ENCODE assay signal across 12 mouse cellular contexts in the genomic region with DNA sequence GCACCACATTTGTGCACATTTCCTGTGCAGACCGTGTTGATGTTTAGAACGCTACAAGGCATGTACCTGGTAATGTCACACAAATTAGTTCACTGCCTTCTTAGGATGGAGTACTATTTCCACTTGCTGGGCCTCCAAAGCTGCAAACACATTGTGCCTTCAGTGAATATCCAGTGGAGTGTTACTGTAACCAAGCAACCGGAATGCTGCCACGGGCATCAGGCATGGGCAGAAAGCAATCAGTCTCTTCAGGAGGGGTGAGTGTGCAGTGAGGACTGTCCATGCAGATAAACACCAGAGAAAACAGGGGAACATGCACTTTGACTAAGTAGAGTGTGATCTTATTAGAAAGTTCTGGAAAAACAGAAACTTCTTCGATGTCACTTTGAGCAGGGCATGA.
DNase-seq lines count a peak whose midpoint lies in the region; ATAC-seq and TF ChIP-seq lines count a peak whose summit lies in the region.
"Had no signal": no experiment of that assay in that cellular context is flagged by ENCODE, and none has a peak within 500 bp of the region (broad histone marks: within the 10 kb centered on the region; RNA-seq: fewer than 3 reads in every experiment).

No protein-coding gene starts in this region.

- H3K4me3 ChIP-seq in embryonic facial prominence, embryonic 14.5 days (ENCODE audit: low read depth, low read length), result no peak overlapping the region
- H3K4me3 ChIP-seq in midbrain, embryonic 14.5 days (replicated peaks; ENCODE audit: low read depth, low read length), result no peak overlapping the region
- no peak overlapping the region for H3K4me3 ChIP-seq in intestine, postnatal 0 days (ENCODE audit: low read depth, low read length)
- no peak overlapping the region for H3K4me3 ChIP-seq in stomach, postnatal 0 days (ENCODE audit: low read depth, low read length)
- H3K4me3 ChIP-seq: erythroblast, embryonic 14.5 days; heart, embryonic 13.5 days had no signal

- no peak for TF ChIP-seq EP300 in stomach, postnatal 0 days (optimal IDR thresholded peaks at IDR 0.05)

- 60% methylated on average over 5 of the region's 5 CpGs for WGBS in embryonic facial prominence, embryonic 14.5 days
- 22% methylated on average over 5 of the region's 5 CpGs for whole genome bisulfite sequencing in midbrain, embryonic 14.5 days
- 69% methylated on average over 5 of the region's 5 CpGs for WGBS in intestine, postnatal 0 days
- WGBS in stomach, postnatal 0 days, result 68% methylated on average over 5 of the region's 5 CpGs

- no peaks in the 10 kb centered on the region for H3K36me3 ChIP-seq in embryonic facial prominence, embryonic 14.5 days (ENCODE audit: control insufficient read depth, insufficient read depth, low read length)
- no peaks in the 10 kb centered on the region for H3K36me3 ChIP-seq in midbrain, embryonic 14.5 days (ENCODE audit: control insufficient read depth, insufficient read depth, low read length)
- H3K36me3 ChIP-seq in intestine, postnatal 0 days (ENCODE audit: control insufficient read depth, insufficient read depth), result no peaks in the 10 kb centered on the region
- H3K36me3 ChIP-seq in stomach, postnatal 0 days (ENCODE audit: control insufficient read depth, insufficient read depth, low read length), result no peaks in the 10 kb centered on the region
- H3K36me3 ChIP-seq: heart, embryonic 13.5 days had no signal

- no peaks in the 10 kb centered on the region for H3K27me3 ChIP-seq in embryonic facial prominence, embryonic 14.5 days (replicated peaks; ENCODE audit: control insufficient read depth, insufficient read depth, low read length)
- no peaks in the 10 kb centered on the region for H3K27me3 ChIP-seq in midbrain, embryonic 14.5 days (ENCODE audit: control insufficient read depth, insufficient read depth, low read length)
- H3K27me3 ChIP-seq in intestine, postnatal 0 days (replicated peaks; ENCODE audit: control insufficient read depth, insufficient read depth, low read length), result no peaks in the 10 kb centered on the region
- no peaks in the 10 kb centered on the region for H3K27me3 ChIP-seq in stomach, postnatal 0 days (ENCODE audit: control insufficient read depth, insufficient read depth, low read length)
- H3K27me3 ChIP-seq: heart, embryonic 13.5 days had no signal

- no peak overlapping the region for H3K4me2 ChIP-seq in embryonic facial prominence, embryonic 14.5 days (ENCODE audit: low read depth, low read length)
- H3K4me2 ChIP-seq in midbrain, embryonic 14.5 days (ENCODE audit: low read length), result no peak overlapping the region
- H3K4me2 ChIP-seq in intestine, postnatal 0 days (replicated peaks; ENCODE audit: low read depth), result no peak overlapping the region
- no peak overlapping the region for H3K4me2 ChIP-seq in stomach, postnatal 0 days (replicated peaks; ENCODE audit: low read depth)
- H3K4me2 ChIP-seq: heart, embryonic 13.5 days had no signal

- no peaks in the 10 kb centered on the region for H3K9me3 ChIP-seq in embryonic facial prominence, embryonic 14.5 days (ENCODE audit: control insufficient read depth, low read length)
- no peaks in the 10 kb centered on the region for H3K9me3 ChIP-seq in midbrain, embryonic 14.5 days (ENCODE audit: control insufficient read depth, low read length)
- H3K9me3 ChIP-seq in intestine, postnatal 0 days (ENCODE audit: control insufficient read depth), result no peaks in the 10 kb centered on the region
- no peaks in the 10 kb centered on the region for H3K9me3 ChIP-seq in stomach, postnatal 0 days (ENCODE audit: control insufficient read depth, low read length)
- H3K9me3 ChIP-seq: heart, embryonic 13.5 days had no signal

- DNase-seq in brain, adult 2 months (ENCODE audit: low read depth, low spot score), result peak; percentile 28
- peak; percentile 27 for DNase-seq in embryonic facial prominence, embryonic 14.5 days (ENCODE audit: low spot score)
- peak; percentile 1 to 4 for DNase-seq in kidney, adult 8-10 months
- DNase-seq in midbrain, embryonic 14.5 days, result peak; percentile 71
- no peak for DNase-seq in testis, postnatal 10 days (ENCODE audit: low spot score)
- DNase-seq in stomach, postnatal 0 days (ENCODE audit: low spot score), result no peak

- ATAC-seq in embryonic facial prominence, embryonic 14.5 days (ENCODE audit: low read depth), result peak; percentile 63; the same call in 1 of the 2 replicates
- ATAC-seq in midbrain, embryonic 14.5 days (ENCODE audit: low FRiP score, low TSS enrichment), result peak; percentile 64
- ATAC-seq in intestine, postnatal 0 days, result no peak
- no peak for ATAC-seq in megakaryocyte progenitor cell, adult 5-6 weeks (replicated peaks; ENCODE audit: poor library complexity)
- no peak for ATAC-seq in stomach, postnatal 0 days (ENCODE audit: low FRiP score, low TSS enrichment)
- ATAC-seq: activated CD4-positive, CD25-positive, alpha-beta regulatory T cell, adult 4 months had no signal

- TF ChIP-seq CTCF in intestine, postnatal 0 days (IDR thresholded peaks at IDR 0.05; ENCODE audit: low read depth), result no peak
- TF ChIP-seq CTCF in stomach, postnatal 0 days (IDR thresholded peaks at IDR 0.05; ENCODE audit: low read depth), result no peak

- H3K9ac ChIP-seq in embryonic facial prominence, embryonic 14.5 days (ENCODE audit: low read depth, low read length), result no peak overlapping the region
- no peak overlapping the region for H3K9ac ChIP-seq in midbrain, embryonic 14.5 days (replicated peaks; ENCODE audit: low read length)
- H3K9ac ChIP-seq in intestine, postnatal 0 days (ENCODE audit: low read depth, low read length), result no peak overlapping the region
- H3K9ac ChIP-seq in stomach, postnatal 0 days (ENCODE audit: low read length), result no peak overlapping the region
- H3K9ac ChIP-seq: heart, embryonic 13.5 days; liver, embryonic 14.5 days had no signal

- H3K4me1 ChIP-seq in embryonic facial prominence, embryonic 14.5 days (ENCODE audit: control insufficient read depth, insufficient read depth, low read length), result no peaks in the 10 kb centered on the region
- peaks cover 8% of the 10 kb centered on the region for H3K4me1 ChIP-seq in midbrain, embryonic 14.5 days (ENCODE audit: control insufficient read depth, insufficient read depth, low read length)
- no peaks in the 10 kb centered on the region for H3K4me1 ChIP-seq in intestine, postnatal 0 days (replicated peaks; ENCODE audit: control insufficient read depth, insufficient read depth, low read length)
- no peaks in the 10 kb centered on the region for H3K4me1 ChIP-seq in stomach, postnatal 0 days (replicated peaks; ENCODE audit: control insufficient read depth, insufficient read depth)
- H3K4me1 ChIP-seq: heart, embryonic 13.5 days had no signal

- H3K27ac ChIP-seq in embryonic facial prominence, embryonic 14.5 days (replicated peaks; ENCODE audit: low read depth, low read length), result no peak overlapping the region
- no peak overlapping the region for H3K27ac ChIP-seq in midbrain, embryonic 14.5 days (replicated peaks; ENCODE audit: low read depth, low read length)
- H3K27ac ChIP-seq in intestine, postnatal 0 days (ENCODE audit: low read depth, low read length), result no peak overlapping the region
- H3K27ac ChIP-seq in stomach, postnatal 0 days (replicated peaks), result no peak overlapping the region
- H3K27ac ChIP-seq: heart, embryonic 13.5 days; liver, embryonic 14.5 days had no signal

Comparison
In these comparisons a context has a peak if more than half of its experiments do, and no peak if none do; other contexts are left out.
1. DNase-seq: peak in brain, adult 2 months (single experiment), embryonic facial prominence, embryonic 14.5 days (single experiment), kidney, adult 8-10 months (2 of 2) and midbrain, embryonic 14.5 days (single experiment); none in testis, postnatal 10 days (single experiment) and stomach, postnatal 0 days (single experiment).
2. ATAC-seq: peak in embryonic facial prominence, embryonic 14.5 days (single experiment) and midbrain, embryonic 14.5 days (single experiment); none in intestine, postnatal 0 days (single experiment), megakaryocyte progenitor cell, adult 5-6 weeks (single experiment) and stomach, postnatal 0 days (single experiment).